Mouse (Mus musculus) brain, embryonic 14.5 days (tissue): ENCODE data around the gene Atoh7.

Source experiments
- CTCF ChIP-seq: fragments of 200-500 bp; IDR thresholded peaks from 2 replicates; pipeline ENCODE4 v1.5.1; 2012; ENCODE audit warnings: inconsistent platforms, mild to moderate bottlenecking, moderate library complexity, borderline replicate concordance; ENCODE audit not compliant: insufficient read depth, insufficient read length; ENCODE audit errors: extremely low read depth
- POLR2A ChIP-seq: fragments of 200-500 bp; IDR thresholded peaks from 2 replicates; pipeline ENCODE4 v1.6.1; 2012; ENCODE audit warnings: mild to moderate bottlenecking, inconsistent platforms, borderline replicate concordance; ENCODE audit not compliant: poor library complexity, insufficient read depth, insufficient read length, severe bottlenecking; ENCODE audit errors: extremely low read depth

- TF ChIP-seq CTCF, result no peak
- TF ChIP-seq POLR2A, result no peak
These were observed 16.4 kb downstream of the Atoh7 start for GRCm38 (mm10) chr10:63115881-63116280.
